Mouse (Mus musculus) brain, embryonic 14.5 days (tissue): ENCODE measurements around the gene Pwwp2a. TPM values are rescaled to one million over a fixed set of nuclear protein-coding genes. Genes with fewer than 3 reads are reported as not detected.

ENCODE experiments used
- DNase-seq: peaks from one replicate; pipeline ENCODE4 v3.0.0-alpha.2; 2011; ENCODE audit warnings: low read depth
- CTCF ChIP-seq: fragments of 200-500 bp; IDR thresholded peaks from 2 replicates; pipeline ENCODE4 v1.5.1; 2012; ENCODE audit warnings: inconsistent platforms, mild to moderate bottlenecking, moderate library complexity, borderline replicate concordance; ENCODE audit not compliant: insufficient read depth, insufficient read length; ENCODE audit errors: extremely low read depth
- POLR2A ChIP-seq: fragments of 200-500 bp; IDR thresholded peaks from 2 replicates; pipeline ENCODE4 v1.6.1; 2012; ENCODE audit warnings: mild to moderate bottlenecking, inconsistent platforms, borderline replicate concordance; ENCODE audit not compliant: poor library complexity, insufficient read depth, insufficient read length, severe bottlenecking; ENCODE audit errors: extremely low read depth
- polyA plus RNA-seq: library from polyadenylated mRNA; depleted of rRNA; stranded (reverse); fragments of >200 nt; gene quantifications from 2 replicates; pipeline ENCODE4 v1.2.3, GENCODE M21; 2012; rRNA removed

Pwwp2a gene
- polyA plus RNA-seq, 1 experiment = 49.7 TPM

GRCm38 (mm10) chr11:43747233-43748226 lies 65.7 kb downstream of the Pwwp2a start, which contains the start of gene Ttc1:
Gene Ttc1 (minus strand): TSS chr11:43748008.
- no peak for TF ChIP-seq CTCF
- peak; percentile 49; the same call in 1 of the 2 replicates for TF ChIP-seq POLR2A
- DNase-seq = peak; percentile 99

DNA sequence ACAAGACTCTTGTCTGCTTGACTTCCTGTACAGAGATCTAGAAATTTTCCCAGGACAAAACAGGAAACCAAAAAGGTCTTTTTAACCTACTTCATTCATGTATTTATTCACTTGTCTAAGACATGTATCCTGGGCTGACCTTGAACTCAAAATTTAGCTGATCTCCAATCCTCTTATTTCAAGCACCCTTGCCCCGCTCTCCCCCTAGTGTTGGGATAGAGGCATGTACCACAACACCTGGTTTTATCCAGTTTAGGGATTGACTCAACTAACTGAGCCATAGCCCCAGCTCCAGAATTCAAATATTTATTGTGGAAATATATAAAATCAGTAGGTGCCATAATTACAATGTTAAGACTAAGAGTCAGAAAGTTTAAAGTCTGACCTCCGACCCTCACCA lies 69.7 kb downstream of the Pwwp2a start:
- peak; percentile 6; the same call in 1 of the 2 replicates for TF ChIP-seq CTCF
- no peak for TF ChIP-seq POLR2A
- no peak for DNase-seq

DNA sequence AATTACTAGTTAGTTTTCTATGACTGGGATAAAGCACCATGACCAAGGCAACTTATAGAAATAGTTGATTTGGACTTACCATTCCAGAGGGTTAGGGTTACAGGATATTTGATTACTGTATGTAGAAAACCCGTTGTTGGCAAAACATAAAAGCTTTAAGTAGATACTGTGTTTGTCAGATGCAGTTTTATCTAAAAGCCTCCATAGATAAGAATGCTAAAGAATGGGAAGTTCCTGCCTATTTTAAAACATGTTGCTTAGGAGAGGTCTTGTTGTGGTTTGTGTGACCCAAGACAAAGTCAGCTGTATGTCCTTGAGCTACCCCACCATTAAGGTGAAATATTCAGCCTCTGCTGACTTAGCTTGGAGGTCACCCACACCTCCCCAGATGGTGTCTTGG lies 72.8 kb downstream of the Pwwp2a start:
- TF ChIP-seq CTCF = no peak
- TF ChIP-seq POLR2A = no peak
- DNase-seq = no peak

DNA sequence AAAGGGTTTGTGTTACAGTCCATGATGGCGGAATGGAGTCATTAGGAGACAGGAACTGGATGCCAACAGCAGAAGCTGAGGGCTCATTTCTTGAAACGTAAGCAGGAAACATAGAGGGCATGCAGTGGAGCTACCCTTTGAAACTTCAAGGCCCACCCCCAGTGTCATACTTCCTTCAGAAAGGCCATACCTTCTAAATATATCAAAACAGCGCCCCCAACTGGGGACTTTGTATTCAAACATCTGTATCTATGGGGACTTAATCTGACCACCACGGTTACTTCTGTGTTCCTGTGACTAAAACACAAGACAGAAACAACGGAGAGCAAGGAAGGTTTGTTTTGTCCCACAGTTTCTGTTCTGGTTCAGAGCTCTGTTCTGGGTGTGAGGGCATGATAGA lies 73.6 kb downstream of the Pwwp2a start:
- no peak for TF ChIP-seq CTCF
- no peak for TF ChIP-seq POLR2A
- no peak for DNase-seq

DNA sequence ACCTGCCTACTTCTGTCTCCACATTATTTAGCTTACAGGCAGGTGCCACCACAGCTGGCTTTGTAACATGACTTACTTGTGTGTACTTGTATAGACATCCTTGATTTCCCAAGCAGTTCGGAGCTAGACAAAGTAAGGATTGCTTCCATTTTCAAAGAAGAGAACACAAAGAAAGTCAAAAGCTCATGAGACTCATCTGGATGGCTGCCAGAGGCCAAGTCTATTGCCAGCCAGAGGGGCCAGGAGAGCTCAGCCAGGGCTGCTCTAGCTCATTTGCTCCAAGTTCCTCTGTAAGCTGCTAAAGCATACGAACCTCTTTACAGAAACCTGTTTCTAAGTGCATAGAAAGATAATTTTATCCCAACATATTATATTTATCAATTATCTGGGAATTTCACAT lies 76.6 kb downstream of the Pwwp2a start:
- no peak for TF ChIP-seq POLR2A
- no peak for TF ChIP-seq CTCF
- no peak for DNase-seq

GRCm38 (mm10) chr11:43766922-43767648 lies 85.3 kb downstream of the Pwwp2a start:
- no peak for TF ChIP-seq POLR2A
- TF ChIP-seq CTCF = peak; percentile 84
- DNase-seq = peak; percentile 90

DNA sequence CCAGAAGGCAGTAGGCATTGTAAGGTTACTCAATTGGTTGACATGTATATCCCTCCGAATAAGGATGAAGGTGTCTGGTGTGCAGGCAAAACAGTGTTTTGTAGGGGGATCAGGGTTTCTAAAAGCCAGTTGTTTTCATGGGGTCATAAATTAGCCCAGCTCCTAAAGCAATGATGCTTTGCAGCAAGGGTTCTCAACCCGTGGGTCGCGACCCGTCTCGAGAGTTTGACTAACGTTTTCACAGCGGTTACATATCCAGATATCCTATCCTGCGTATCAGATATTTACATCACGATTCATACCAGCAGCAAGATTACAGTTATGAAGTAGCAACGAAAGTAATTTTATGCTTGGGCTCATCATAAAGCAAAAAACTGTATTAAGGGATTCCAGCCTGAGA lies 86.0 kb downstream of the Pwwp2a start:
- DNase-seq = no peak
- no peak for TF ChIP-seq CTCF
- TF ChIP-seq POLR2A = no peak

DNA sequence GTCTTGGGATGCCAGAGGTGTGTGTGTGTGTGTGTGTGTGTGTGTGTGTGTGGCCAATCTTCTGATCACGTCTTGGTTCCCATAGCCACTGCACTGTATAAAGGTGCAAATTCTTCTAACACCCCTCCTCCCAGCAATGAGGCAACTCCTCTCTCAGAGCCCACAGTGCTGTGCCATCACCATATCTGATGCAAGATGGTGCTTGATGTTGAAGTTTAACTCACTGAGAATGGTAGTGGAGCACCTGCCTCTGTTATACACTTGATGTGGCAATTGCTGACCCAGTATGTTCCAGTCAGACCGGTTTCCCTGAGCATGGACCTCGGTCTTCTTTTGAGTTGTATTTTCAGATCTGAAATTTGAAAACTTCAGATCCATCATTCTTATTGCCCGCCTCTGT lies 88.3 kb downstream of the Pwwp2a start:
- no peak for DNase-seq
- TF ChIP-seq CTCF = no peak
- TF ChIP-seq POLR2A = no peak

Other genes with a start within 250 kb of the Pwwp2a start
- gene Slu7, start 248.3 kb upstream of the Pwwp2a start, polyA plus RNA-seq = 7.9 and 17.1 TPM in 2 replicates
- gene C1qtnf2, start 207.7 kb upstream of the Pwwp2a start, polyA plus RNA-seq = 5.0 and 7.2 TPM in 2 replicates
- 6.2 and 8.2 TPM in 2 replicates for gene Ccnjl, start 153.2 kb upstream of the Pwwp2a start, polyA plus RNA-seq
- 0.67 and 1.2 TPM in 2 replicates for gene 4933415A04Rik, start 95.0 kb upstream of the Pwwp2a start, polyA plus RNA-seq
- not detected in 2 replicates for gene Fabp6, start 80.5 kb upstream of the Pwwp2a start, polyA plus RNA-seq
- gene Ttc1, start 66.0 kb downstream of the Pwwp2a start, polyA plus RNA-seq = 39.1 and 44.9 TPM in 2 replicates
- 5.1 and 9.8 TPM in 2 replicates for gene Adra1b, start 219.2 kb downstream of the Pwwp2a start, polyA plus RNA-seq